Mouse (Mus musculus) bone marrow, adult 2 months (tissue): ENCODE measurements around the gene Serp2.

Source experiments
- CTCF ChIP-seq: fragments of 200-500 bp; IDR thresholded peaks from 2 replicates; pipeline ENCODE4 v1.5.1; 2011; ENCODE audit warnings: low read length, control low read depth; ENCODE audit not compliant: control insufficient read depth, insufficient read depth
- POLR2A ChIP-seq: fragments of 200-500 bp; IDR thresholded peaks from 2 replicates; pipeline ENCODE4 v1.6.1; 2011; ENCODE audit warnings: low read depth, mild to moderate bottlenecking, control low read depth, low read length, borderline replicate concordance; ENCODE audit not compliant: control insufficient read depth

- TF ChIP-seq POLR2A: no peak
- TF ChIP-seq CTCF: no peak
Observed at GRCm38 (mm10) chr14:76566711-76567110, 10.0 kb upstream of the Serp2 start.
